Comparison of ENCODE assay signal across 7 mouse cellular contexts in the genomic region with DNA sequence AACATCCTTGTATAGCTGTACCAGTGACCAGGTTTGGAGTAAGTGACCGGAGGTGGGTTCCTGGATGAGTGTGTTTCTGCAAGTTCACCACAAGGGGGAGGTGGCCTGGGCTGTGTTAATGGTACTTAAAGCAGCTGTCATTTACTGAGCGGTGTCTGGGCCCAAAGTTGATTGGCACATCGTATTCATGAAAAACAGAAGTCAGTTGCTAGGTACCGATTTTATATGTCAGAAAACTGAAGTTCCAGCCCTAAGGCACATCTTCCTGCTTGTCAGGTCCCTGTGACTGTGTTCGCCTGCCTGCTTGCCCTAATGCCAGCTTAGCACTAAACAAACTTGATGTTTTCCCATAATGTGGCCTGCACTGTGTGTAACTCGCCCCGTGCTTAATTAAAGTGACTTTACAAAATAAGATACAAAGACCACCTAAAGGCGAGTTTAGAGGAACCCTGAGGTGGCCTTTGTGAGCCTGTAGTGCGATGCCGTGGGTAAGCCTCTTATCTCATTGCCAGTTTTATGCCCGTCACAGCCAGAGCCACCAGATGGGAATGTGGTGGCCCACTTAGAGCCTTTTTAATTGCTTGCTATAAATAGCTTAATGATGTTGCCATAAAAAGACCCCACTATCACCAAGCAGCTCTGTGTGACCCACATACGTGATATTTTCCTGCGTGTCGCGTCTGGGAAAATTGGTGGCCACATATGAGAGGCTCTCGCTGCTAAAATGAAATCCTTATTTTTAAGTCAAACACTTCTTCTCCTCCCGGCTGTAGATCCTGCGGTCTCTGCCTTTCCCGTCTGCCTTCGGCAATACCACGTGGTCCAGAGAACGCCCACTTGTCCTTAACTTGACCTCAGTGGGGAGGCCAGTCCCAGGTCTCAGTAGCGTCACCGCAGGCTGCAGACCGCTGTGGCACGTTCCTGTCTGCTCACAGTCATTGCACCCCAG.
DNase-seq lines count a peak whose midpoint lies in the region; ATAC-seq and TF ChIP-seq lines count a peak whose summit lies in the region.

No protein-coding gene starts in this region.

- no peak overlapping the region for H3K9ac ChIP-seq in liver, postnatal 0 days (replicated peaks)
- no peak overlapping the region for H3K9ac ChIP-seq in liver, embryonic 12.5 days
- no peak overlapping the region for H3K9ac ChIP-seq in limb, embryonic 12.5 days (replicated peaks)

- no peak for TF ChIP-seq EP300 in liver, postnatal 0 days (IDR thresholded peaks at IDR 0.05; ENCODE audit: low read depth)

- no peaks in the 10 kb centered on the region for H3K4me1 ChIP-seq in liver, postnatal 0 days (ENCODE audit: insufficient read depth)
- H3K4me1 ChIP-seq in liver, embryonic 12.5 days = no peaks in the 10 kb centered on the region
- H3K4me1 ChIP-seq in limb, embryonic 12.5 days (replicated peaks) = peaks cover 7% of the 10 kb centered on the region

- TF ChIP-seq CTCF in liver, postnatal 0 days (IDR thresholded peaks at IDR 0.05; ENCODE audit: low read depth) = 0 out of 2 replicates have a peak, but pooled peaks have one; percentile 4

- no peak overlapping the region for H3K27ac ChIP-seq in liver, postnatal 0 days (ENCODE audit: low read depth)
- no peak overlapping the region for H3K27ac ChIP-seq in liver, embryonic 12.5 days
- no peak overlapping the region for H3K27ac ChIP-seq in limb, embryonic 12.5 days

- no peak overlapping the region for H3K4me2 ChIP-seq in liver, postnatal 0 days (ENCODE audit: low read depth, low read length)
- no peak overlapping the region for H3K4me2 ChIP-seq in liver, embryonic 12.5 days
- peak overlapping the region; percentile 34; the same call in 1 of the 2 replicates for H3K4me2 ChIP-seq in limb, embryonic 12.5 days

- H3K36me3 ChIP-seq in liver, postnatal 0 days (replicated peaks; ENCODE audit: insufficient read depth, low read length) = no peaks in the 10 kb centered on the region
- no peaks in the 10 kb centered on the region for H3K36me3 ChIP-seq in liver, embryonic 12.5 days
- H3K36me3 ChIP-seq in limb, embryonic 12.5 days = no peaks in the 10 kb centered on the region

- no peak for ATAC-seq in liver, postnatal 0 days
- no peak for ATAC-seq in liver, embryonic 12.5 days
- ATAC-seq in limb, embryonic 12.5 days (ENCODE audit: insufficient number of reproducible peaks, insufficient read depth, low FRiP score, low TSS enrichment, low read depth) = peak; percentile 59; the same call in 1 of the 2 replicates

- no peak overlapping the region for H3K4me3 ChIP-seq in liver, postnatal 0 days (ENCODE audit: low read depth, low read length)
- no peak overlapping the region for H3K4me3 ChIP-seq in liver, embryonic 12.5 days
- H3K4me3 ChIP-seq in limb, embryonic 12.5 days (replicated peaks) = no peak overlapping the region

- H3K27me3 ChIP-seq in liver, postnatal 0 days (ENCODE audit: insufficient read depth, low read length) = no peaks in the 10 kb centered on the region
- H3K27me3 ChIP-seq in liver, embryonic 12.5 days (replicated peaks) = no peaks in the 10 kb centered on the region
- no peaks in the 10 kb centered on the region for H3K27me3 ChIP-seq in limb, embryonic 12.5 days

- 66% methylated on average over 26 of the region's 26 CpGs for WGBS in liver, postnatal 0 days (ENCODE audit: insufficient replicate concordance)
- WGBS in liver, embryonic 12.5 days (ENCODE audit: insufficient replicate concordance) = 54% methylated on average over 26 of the region's 26 CpGs
- WGBS in limb, embryonic 12.5 days = 36% methylated on average over 26 of the region's 26 CpGs

- H3K9me3 ChIP-seq in liver, postnatal 0 days (ENCODE audit: low read length) = no peaks in the 10 kb centered on the region
- H3K9me3 ChIP-seq in liver, embryonic 12.5 days (replicated peaks) = peaks cover 10% of the 10 kb centered on the region; the same call in 1 of the 2 replicates
- no peaks in the 10 kb centered on the region for H3K9me3 ChIP-seq in limb, embryonic 12.5 days

- no peak for DNase-seq in liver, postnatal 0 days
- DNase-seq in cerebellum, adult 9-10 months = peak; percentile 65
- DNase-seq in heart, adult 9 months (ENCODE audit: low spot score in 2 of 2) = peak; percentile 27 to 45
- DNase-seq in right cerebral cortex, postnatal 14 days = peak; percentile 28
- no peak for DNase-seq in thymus, postnatal 25 days

Comparison
In these comparisons a context has a peak if more than half of its experiments do, and no peak if none do; other contexts are left out.
1. DNase-seq: peak in cerebellum, adult 9-10 months (single experiment), heart, adult 9 months (2 of 2) and right cerebral cortex, postnatal 14 days (single experiment); none in liver, postnatal 0 days (single experiment) and thymus, postnatal 25 days (single experiment).